Mouse (Mus musculus) neural tube, embryonic 14.5 days (tissue): Measurements from ENCODE around the gene Dzip1. TPM values are rescaled to one million over a fixed set of nuclear protein-coding genes. Genes with fewer than 3 reads are reported as not detected.

Experiments used
- ATAC-seq: fragments of 200-750 bp; cut with Nextera tagmentation; 2 replicates; pipeline ENCODE4 v1.8.0; 2017; ENCODE audit warnings: low read depth, mild to moderate bottlenecking, moderate TSS enrichment, moderate library complexity
- H3K27ac ChIP-seq: fragments of 300-500 bp; sonication (generic); 2 replicates; pipeline ENCODE4 v1.5.1; 2014; ENCODE audit warnings: low read depth, mild to moderate bottlenecking, control low read depth, low read length, moderate library complexity, mixed read lengths
- H3K27me3 ChIP-seq: fragments of 300-500 bp; sonication (generic); 2 replicates; pipeline ENCODE4 v1.6.1; 2014; ENCODE audit warnings: low read length; ENCODE audit not compliant: control insufficient read depth, insufficient read depth
- H3K36me3 ChIP-seq: fragments of 300-500 bp; sonication (generic); 2 replicates; pipeline ENCODE4 v1.6.1; 2014; ENCODE audit warnings: low read length, mixed read lengths; ENCODE audit not compliant: control insufficient read depth, insufficient read depth
- H3K4me1 ChIP-seq: fragments of 300-500 bp; sonication (generic); 2 replicates; pipeline ENCODE4 v1.6.1; 2014; ENCODE audit warnings: low read length; ENCODE audit not compliant: control insufficient read depth, insufficient read depth
- H3K4me2 ChIP-seq: fragments of 300-500 bp; sonication (generic); 2 replicates; pipeline ENCODE4 v1.6.1; 2014; ENCODE audit warnings: mild to moderate bottlenecking, low read depth, low read length, control low read depth
- H3K4me3 ChIP-seq: fragments of 300-500 bp; sonication (generic); 2 replicates; pipeline ENCODE4 v1.5.1; 2014; ENCODE audit warnings: low read depth, low read length, control low read depth, mixed read lengths
- H3K9ac ChIP-seq: fragments of 300-500 bp; sonication (generic); replicated peaks from 2 replicates; pipeline ENCODE4 v1.6.1; 2014; ENCODE audit warnings: low read depth, mild to moderate bottlenecking, control low read depth, low read length, mixed read lengths
- H3K9me3 ChIP-seq: fragments of 300-500 bp; sonication (generic); 2 replicates; pipeline ENCODE4 v1.6.1; 2016; ENCODE audit warnings: low read length; ENCODE audit not compliant: control insufficient read depth
- WGBS: fragments of 180-500 bp; shearing (Covaris S2); extraction: QIAGEN DNeasy Blood & Tissue Kit; methylation state at CpG from one replicate; pipeline ENCODE4 v1.1.7; 2014; 5-methylcytosine and 5-hydroxymethylcytosine counted together
- polyA plus RNA-seq: library from polyadenylated mRNA; unstranded; fragments of >200 nt; fragmentation: Nextera tagmentation; extraction: Ambion mirVana; gene quantifications from 2 replicates; pipeline ENCODE4 v1.2.1, GENCODE M21; 2014

The Dzip1 gene
- polyA plus RNA-seq, 1 experiment from 2014 or later: 130 TPM

DNA sequence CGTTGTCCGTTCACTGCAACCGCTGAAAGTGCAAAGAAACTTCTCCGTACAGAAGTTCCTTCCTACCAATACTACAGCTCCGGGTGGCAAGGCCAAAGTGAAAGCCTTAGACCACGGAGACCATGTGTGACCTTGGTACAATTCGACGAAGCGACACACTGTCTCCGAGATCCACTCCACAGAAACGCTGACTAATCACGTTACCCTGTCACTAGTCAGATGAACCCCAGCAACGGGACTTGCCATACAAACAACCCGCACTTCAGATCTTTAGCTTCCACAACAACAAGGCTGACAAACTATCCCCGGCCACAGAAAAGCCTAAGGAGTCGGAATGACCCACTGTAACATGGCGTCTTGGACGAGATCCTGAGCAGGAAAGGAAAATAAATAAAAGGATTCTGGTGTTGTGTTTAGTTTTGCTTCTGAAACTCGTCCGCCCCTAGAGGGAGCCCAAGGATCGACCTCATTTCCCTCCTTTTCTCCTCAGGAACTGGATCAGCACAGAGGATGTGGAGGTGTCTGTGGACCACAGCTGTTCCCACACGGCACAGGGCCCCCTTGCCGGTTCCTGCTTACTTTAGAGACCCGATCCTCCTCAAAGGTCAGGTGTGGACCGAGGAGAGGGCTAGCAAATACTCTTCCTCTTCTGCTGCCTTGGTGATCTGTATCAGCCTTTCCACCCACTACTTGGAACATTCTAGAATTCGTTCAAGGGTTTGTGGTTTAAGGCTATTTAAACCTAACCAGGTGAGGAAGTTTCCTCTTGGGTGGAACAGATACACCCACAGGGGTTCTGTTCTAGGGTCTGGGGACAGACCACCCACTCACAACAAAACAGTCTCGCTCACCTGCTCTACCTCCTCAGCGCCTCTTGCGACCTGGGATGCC, 14.7 kb downstream of the Dzip1 start:
- H3K4me2 ChIP-seq: no peak overlapping the region
- H3K36me3 ChIP-seq: peaks cover 60% of the 10 kb centered on the region
- H3K4me3 ChIP-seq: no peak overlapping the region
- H3K27ac ChIP-seq: no peak overlapping the region
- no peaks in the 10 kb centered on the region for H3K4me1 ChIP-seq
- H3K9ac ChIP-seq: no peak overlapping the region
- WGBS: 71% methylated on average over 29 of the region's 29 CpGs
- peak; percentile 32; the same call in 1 of the 2 replicates for ATAC-seq
- H3K9me3 ChIP-seq: no peaks in the 10 kb centered on the region
- H3K27me3 ChIP-seq: no peaks in the 10 kb centered on the region

DNA sequence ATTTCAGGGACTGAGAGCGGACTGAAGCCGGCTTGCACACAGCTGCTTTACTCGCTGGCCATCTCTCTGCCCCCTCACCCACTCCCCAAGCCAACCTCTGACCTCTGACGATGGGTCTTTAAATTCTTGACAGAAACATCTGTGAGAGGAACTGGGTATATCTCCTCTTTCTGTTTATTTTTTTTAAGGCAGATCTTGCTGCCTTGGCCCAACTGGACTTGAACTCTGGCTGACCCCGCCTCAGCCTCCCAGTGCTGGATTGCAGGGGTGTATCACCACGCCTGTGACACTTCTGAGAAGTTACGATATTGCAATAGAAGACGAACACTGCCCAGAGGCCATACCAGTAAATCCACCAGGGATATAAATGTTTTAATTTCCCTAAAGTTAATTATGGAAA, 15.4 kb downstream of the Dzip1 start:
- WGBS: 85% methylated on average over 8 of the region's 8 CpGs
- no peak overlapping the region for H3K27ac ChIP-seq
- no peaks in the 10 kb centered on the region for H3K27me3 ChIP-seq
- no peaks in the 10 kb centered on the region for H3K9me3 ChIP-seq
- ATAC-seq: no peak
- no peak overlapping the region for H3K9ac ChIP-seq
- H3K36me3 ChIP-seq: peaks cover 59% of the 10 kb centered on the region
- no peak overlapping the region for H3K4me3 ChIP-seq
- H3K4me2 ChIP-seq: no peak overlapping the region
- no peaks in the 10 kb centered on the region for H3K4me1 ChIP-seq

DNA sequence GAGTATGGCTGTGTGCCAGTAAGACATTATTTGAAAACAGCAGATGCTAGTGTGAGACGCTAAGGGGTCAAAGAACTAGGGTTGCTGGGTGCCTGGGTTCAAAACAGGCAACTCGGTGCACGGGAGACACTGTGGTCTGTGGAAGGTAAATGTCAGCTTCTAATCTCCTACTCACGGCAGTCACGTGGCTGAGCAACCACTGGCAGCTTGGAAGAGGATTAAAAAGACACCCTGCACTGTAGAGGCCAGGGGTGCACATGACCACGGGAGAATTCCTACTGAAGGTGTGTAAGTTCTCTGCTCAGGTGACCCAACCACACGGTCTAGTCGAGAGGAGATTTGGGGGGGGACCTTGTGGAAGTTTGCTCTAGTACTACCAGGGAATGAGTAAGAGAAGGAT, 17.7 kb downstream of the Dzip1 start:
- H3K27me3 ChIP-seq: no peaks in the 10 kb centered on the region
- no peaks in the 10 kb centered on the region for H3K4me1 ChIP-seq
- no peak overlapping the region for H3K4me2 ChIP-seq
- no peaks in the 10 kb centered on the region for H3K9me3 ChIP-seq
- 86% methylated on average over 8 of the region's 8 CpGs for WGBS
- H3K9ac ChIP-seq: no peak overlapping the region
- ATAC-seq: no peak
- no peak overlapping the region for H3K4me3 ChIP-seq
- peaks cover 62% of the 10 kb centered on the region for H3K36me3 ChIP-seq
- H3K27ac ChIP-seq: no peak overlapping the region

DNA sequence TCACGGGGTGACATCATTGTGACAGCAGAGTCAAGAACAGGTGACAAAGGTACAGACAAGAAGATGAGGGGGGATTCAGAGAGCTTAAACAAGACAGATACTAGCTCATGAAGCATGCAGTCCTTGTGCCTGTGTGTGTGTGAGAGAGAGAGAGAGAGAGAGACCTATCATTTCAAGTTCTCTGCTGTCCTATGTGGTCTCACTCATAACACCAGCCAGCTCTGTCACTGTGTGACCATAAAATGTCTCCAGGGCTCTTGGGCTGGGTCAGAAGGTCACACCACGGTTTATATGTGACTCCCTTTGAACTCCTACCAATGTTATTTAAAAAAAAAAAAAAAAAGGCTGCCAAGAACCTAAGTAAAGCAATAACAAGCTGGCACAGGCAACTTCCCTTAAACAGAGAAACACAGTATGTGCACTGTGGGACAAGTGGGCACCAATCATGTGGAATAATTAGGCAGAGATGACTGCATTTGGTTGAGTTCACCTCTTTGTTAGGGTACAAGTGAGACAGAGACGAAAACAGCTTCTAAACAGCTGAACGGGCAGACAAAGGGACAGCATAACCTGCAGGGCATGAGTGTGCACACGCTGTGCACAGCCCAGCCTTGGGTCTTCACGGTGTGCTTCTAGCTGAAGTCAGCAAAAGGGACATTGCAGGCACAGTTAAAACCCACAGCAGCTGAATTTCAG, 21.2 kb downstream of the Dzip1 start:
- Histone ChIP-seq H3K9me3 (no peaks in the 10 kb centered on the region), H3K4me3 (no peak overlapping the region), H3K4me2 (no peak overlapping the region), H3K9ac (no peak overlapping the region), H3K36me3 (peaks cover 63% of the 10 kb centered on the region), H3K27ac (0 out of 2 replicates have a peak overlapping the region, but pooled peaks have one; percentile 16), H3K4me1 (no peaks in the 10 kb centered on the region), H3K27me3 (no peaks in the 10 kb centered on the region)
- ATAC-seq: peak; percentile 88; the same call in 1 of the 2 replicates
- WGBS: 24% methylated on average over 6 of the region's 6 CpGs

DNA sequence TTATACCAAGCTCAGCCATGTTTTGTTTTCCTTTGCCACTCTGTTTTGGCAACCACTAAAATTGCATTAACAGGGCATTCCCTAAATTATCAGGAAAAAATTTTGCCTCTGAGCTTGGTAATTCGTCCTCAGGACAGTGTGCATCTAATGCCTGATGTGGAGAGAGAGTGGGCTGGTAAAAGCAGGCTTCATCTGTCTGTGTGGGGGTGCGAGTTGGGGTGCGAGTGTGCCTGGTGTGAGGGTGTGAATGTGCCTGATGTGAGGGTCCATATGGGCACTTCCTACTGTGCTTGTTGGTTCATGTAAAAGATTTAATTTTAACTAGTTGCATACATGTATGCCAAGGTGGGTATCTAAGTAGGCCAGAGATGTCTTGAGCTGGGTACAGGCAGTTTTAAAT, 21.9 kb downstream of the Dzip1 start:
- no peak for ATAC-seq
- H3K9me3 ChIP-seq: no peaks in the 10 kb centered on the region
- WGBS: 85% methylated on average over 3 of the region's 3 CpGs
- no peaks in the 10 kb centered on the region for H3K4me1 ChIP-seq
- H3K4me2 ChIP-seq: no peak overlapping the region
- no peak overlapping the region for H3K4me3 ChIP-seq
- H3K36me3 ChIP-seq: peaks cover 63% of the 10 kb centered on the region
- no peak overlapping the region for H3K27ac ChIP-seq
- no peaks in the 10 kb centered on the region for H3K27me3 ChIP-seq
- H3K9ac ChIP-seq: no peak overlapping the region

DNA sequence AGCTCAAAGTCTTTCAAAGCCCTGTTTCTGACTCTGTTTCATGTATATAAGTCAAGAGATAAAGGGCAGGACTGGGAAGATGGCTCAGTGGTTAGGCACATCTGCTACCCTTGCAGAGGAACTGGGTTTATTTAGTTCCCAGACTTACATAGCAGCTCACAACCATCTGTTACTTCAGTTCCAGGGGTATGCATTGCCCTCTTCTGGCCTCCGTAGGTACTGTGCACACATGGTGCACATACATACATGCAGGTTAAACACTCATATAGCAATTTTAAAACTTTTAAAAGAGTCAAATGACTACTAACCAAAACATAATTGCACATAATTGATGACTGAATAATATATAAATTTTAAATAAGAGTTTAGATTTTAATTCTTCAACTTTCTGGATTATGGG, 24.3 kb downstream of the Dzip1 start:
- 100% methylated on average over 1 of the region's 1 CpGs for WGBS
- H3K27ac ChIP-seq: no peak overlapping the region
- no peaks in the 10 kb centered on the region for H3K4me1 ChIP-seq
- H3K4me3 ChIP-seq: no peak overlapping the region
- H3K27me3 ChIP-seq: no peaks in the 10 kb centered on the region
- no peak overlapping the region for H3K9ac ChIP-seq
- H3K4me2 ChIP-seq: no peak overlapping the region
- H3K36me3 ChIP-seq: peaks cover 64% of the 10 kb centered on the region
- ATAC-seq: no peak
- H3K9me3 ChIP-seq: no peaks in the 10 kb centered on the region

DNA sequence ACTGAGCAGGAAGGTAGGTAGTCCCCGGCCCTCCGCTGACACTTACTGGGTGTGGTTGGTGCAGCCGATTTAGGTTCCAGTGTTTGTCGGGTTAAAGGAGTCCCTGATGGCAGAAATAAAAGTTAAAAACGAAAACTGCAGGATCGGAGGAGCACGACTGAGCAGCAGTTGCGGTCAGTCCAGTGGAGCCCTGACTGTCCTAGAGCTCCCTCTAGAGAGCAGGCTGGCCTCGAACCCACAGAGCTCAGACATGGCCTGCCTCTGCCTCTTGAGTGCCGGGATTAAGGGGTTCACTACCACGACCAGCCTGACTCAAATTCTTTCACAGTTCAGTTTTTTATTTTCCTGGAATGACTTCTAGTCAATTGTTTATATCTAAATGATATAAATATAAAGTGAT, 25.3 kb downstream of the Dzip1 start:
- H3K27me3 ChIP-seq: no peaks in the 10 kb centered on the region
- no peak overlapping the region for H3K27ac ChIP-seq
- peaks cover 72% of the 10 kb centered on the region for H3K36me3 ChIP-seq
- H3K4me3 ChIP-seq: no peak overlapping the region
- no peak overlapping the region for H3K9ac ChIP-seq
- no peak for ATAC-seq
- H3K9me3 ChIP-seq: no peaks in the 10 kb centered on the region
- H3K4me1 ChIP-seq: no peaks in the 10 kb centered on the region
- WGBS: 88% methylated on average over 11 of the region's 11 CpGs
- H3K4me2 ChIP-seq: no peak overlapping the region

DNA sequence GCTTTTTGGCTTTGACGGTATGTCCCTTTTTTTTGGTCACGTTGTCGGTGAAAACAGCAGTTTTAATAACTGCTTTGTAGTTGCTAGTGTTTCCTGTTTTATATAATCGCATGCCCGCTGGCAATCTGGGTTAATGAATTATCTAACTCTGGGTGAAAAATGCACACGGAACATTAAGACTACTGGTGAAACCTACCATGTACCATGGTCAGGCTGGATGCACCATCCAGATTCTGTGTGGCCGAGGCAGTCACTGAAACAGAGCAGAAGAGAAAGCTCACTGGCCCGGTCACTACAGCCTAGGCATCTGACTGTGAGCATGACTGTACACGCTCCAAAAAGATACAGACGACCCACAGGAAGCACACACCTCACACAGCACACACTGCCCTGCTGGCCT, 29.6 kb downstream of the Dzip1 start:
- no peaks in the 10 kb centered on the region for H3K27me3 ChIP-seq
- H3K4me2 ChIP-seq: no peak overlapping the region
- H3K27ac ChIP-seq: no peak overlapping the region
- no peak overlapping the region for H3K9ac ChIP-seq
- no peaks in the 10 kb centered on the region for H3K4me1 ChIP-seq
- H3K9me3 ChIP-seq: no peaks in the 10 kb centered on the region
- no peak for ATAC-seq
- H3K36me3 ChIP-seq: peaks cover 57% of the 10 kb centered on the region
- no peak overlapping the region for H3K4me3 ChIP-seq
- WGBS: 95% methylated on average over 10 of the region's 10 CpGs

DNA sequence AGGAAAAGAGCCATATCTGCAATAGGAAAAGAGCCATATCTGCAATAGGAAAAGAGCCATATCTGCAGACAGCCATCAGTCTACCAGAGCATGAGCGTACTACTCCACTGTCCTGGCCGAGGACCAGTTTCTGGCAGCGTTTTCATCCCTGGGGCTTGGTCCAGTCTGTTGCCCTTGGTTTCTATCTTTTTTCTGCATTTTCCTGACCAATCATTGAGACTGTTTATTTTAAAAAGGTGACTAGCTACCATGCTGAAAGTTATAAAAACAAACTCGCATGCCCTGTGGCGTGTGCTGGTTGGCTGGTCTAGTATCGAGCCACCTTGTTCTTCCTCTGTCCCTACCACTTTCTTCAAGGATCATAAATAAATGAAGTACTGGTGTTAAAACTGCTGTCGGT, 30.0 kb downstream of the Dzip1 start:
- Histone ChIP-seq H3K36me3 (peaks cover 55% of the 10 kb centered on the region), H3K4me2 (no peak overlapping the region), H3K27ac (no peak overlapping the region), H3K9ac (no peak overlapping the region), H3K9me3 (no peaks in the 10 kb centered on the region), H3K4me1 (no peaks in the 10 kb centered on the region), H3K27me3 (no peaks in the 10 kb centered on the region), H3K4me3 (no peak overlapping the region)
- no peak for ATAC-seq
- WGBS: 95% methylated on average over 7 of the region's 7 CpGs
